Mouse (Mus musculus): ENCODE results near the gene Hes1.
"Not testable (repeated sequence)": the region's sequence is repeated elsewhere in the genome, so short reads cannot be mapped to it uniquely, and the experiment has no call there.

Hes1 gene

DNA sequence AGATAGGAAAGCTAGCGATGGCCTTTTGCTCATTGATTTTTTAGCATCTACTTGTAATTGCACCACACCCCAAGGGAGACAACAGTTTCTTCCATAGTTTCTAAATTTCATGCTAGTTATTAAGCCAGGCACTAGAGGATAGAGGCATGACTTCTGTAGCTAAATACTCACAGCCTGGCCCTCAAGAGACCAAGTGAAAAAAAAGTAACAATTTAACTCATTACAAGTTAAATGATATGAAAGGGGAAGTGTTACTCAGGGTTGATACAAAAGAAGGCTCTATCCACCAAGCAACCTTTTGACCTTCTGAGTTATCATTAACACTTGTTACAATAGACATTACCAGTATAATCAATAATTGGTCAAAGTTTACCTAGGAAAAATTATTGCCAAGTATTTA is 9.1 kb downstream of the Hes1 start:
- DNase-seq: no peak

GRCm38 (mm10) chr16:30081498-30081897 is 17.3 kb downstream of the Hes1 start:
- DNase-seq: no peak

DNA sequence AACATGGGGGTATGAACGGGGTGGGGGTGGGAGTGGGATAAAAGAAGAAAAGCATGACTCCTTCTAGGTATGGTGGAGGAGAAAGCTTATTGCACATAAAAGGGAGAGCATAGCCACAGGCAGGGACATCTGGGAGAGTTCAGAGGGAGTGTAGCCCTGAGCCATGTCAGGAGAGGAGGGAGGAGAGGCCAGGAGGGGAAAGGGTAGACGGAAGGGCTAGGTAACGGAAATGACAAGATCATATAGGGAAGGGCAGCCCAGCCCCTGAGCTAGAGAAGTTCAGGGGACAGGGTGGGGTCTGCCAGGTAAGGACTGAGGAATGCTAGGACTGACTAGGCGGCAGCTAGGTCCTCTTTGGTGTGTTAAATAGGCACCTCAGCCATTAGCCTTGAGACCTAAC is 17.8 kb downstream of the Hes1 start:
- DNase-seq: no peak

DNA sequence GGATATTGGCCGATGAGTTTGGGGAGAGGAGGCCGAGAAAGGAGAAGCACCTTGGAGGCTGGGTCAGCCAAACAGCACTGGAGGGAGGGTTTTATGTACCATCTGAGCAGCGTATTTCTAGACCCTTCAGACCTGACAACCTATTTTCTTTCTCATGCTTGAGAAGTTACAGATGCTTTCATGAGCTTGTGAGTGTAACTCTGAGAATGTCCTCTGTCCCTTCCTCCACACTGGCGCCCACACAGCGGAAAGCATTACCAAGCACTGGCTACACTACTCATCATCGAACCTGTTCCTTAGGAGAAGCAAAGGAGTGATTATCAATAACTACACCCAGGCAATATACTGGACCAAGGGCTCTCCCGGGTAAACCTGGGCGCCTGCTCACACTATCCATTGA is 18.8 kb downstream of the Hes1 start:
- DNase-seq: no peak

GRCm38 (mm10) chr16:30083536-30083935 is 19.4 kb downstream of the Hes1 start:
- DNase-seq: no peak

GRCm38 (mm10) chr16:30088646-30089045 is 24.5 kb downstream of the Hes1 start:
- DNase-seq: no peak

GRCm38 (mm10) chr16:30090200-30090865 is 26.1 kb downstream of the Hes1 start:
- DNase-seq: no peak

GRCm38 (mm10) chr16:30096050-30096449 is 31.9 kb downstream of the Hes1 start:
- DNase-seq: no peak

GRCm38 (mm10) chr16:30096475-30096874 is 32.3 kb downstream of the Hes1 start:
- DNase-seq: no peak

DNA sequence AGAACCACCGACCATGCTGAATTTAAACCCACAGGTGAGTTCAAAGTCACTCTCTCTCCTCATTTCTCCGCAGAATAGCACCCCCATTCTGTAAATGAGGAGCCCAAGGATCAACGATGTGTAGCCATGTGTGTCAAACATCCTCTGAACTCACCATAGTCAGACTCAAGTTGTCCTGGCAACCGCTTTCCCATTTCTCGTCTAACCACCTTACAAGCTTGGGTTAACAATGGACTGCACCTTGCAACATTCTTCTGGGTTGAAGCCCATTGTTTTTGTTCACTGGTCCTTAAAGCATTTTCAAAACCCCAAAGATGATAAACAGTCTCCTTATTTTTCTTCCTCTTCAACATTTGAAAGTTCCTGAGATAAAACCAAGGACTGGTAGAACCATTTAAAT is 34.9 kb downstream of the Hes1 start:
- no peak for DNase-seq

GRCm38 (mm10) chr16:30102149-30102915 is 38.1 kb downstream of the Hes1 start:
- no peak for DNase-seq

- no peak for DNase-seq
These were observed 38.8 kb downstream of the Hes1 start for GRCm38 (mm10) chr16:30102982-30103381.

- no peak for DNase-seq
These were observed 39.3 kb downstream of the Hes1 start for GRCm38 (mm10) chr16:30103495-30103894.

DNA sequence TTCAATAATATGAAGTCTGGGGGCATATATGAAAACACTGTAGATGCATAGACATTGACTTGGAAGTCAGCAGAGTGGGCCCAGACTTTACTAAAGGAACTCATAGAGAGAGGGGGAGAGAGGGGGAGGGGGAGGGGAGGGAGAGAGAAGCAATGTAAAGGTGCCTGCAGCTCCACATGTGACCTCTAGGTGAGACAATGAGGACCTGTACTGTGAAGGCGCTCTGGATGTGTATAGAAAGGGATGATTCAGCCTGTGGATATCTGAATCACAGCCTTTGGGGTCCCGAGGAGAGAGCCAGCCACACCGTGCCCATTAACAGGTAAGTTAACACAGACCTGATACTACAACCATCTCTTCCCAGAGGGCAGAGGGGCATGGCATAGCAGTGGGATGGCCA is 40.2 kb downstream of the Hes1 start:
- DNase-seq: no peak

DNA sequence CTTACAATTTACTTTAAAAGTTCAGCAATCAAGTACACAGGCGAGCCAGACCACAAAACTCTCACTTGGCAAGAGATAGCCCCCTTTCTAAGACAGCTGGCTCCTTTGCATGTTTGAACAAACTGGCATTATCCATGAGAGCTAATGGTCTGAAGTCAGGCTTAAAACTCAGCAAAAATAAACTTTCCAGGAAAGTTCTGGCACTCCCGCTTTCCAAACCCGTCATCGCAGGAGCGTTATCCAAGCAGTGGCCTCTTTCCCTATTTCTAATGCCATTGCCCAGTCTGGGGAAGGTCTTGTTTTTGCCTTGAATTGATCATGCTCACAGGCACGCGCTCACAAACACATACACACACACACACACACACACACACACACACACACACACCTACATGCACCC is 41.3 kb downstream of the Hes1 start:
- no peak for DNase-seq

- not testable (repeated sequence) for DNase-seq
These were observed 44.0 kb downstream of the Hes1 start for GRCm38 (mm10) chr16:30108167-30108566.

DNA sequence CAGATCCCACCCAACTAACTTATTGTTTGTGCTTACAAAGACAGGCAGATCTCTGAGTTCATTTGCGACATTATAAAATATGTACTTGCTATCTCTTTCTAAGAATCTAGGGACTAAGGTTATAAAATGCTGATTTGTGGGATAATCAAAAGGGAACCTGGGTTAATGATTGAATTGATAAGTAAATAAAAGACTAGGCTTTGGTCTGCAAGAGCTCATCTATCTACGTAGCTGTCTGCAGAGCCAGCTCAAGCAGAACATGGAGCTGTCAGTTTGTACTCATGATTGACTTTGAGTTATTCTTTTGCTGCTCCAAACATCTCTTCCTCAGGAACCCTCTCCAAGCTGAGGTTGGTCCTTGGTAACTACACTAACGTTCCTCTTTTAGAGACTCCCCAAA is 46.3 kb downstream of the Hes1 start:
- DNase-seq: no peak

GRCm38 (mm10) chr16:30111069-30111468 is 46.9 kb downstream of the Hes1 start:
- DNase-seq: no peak

DNA sequence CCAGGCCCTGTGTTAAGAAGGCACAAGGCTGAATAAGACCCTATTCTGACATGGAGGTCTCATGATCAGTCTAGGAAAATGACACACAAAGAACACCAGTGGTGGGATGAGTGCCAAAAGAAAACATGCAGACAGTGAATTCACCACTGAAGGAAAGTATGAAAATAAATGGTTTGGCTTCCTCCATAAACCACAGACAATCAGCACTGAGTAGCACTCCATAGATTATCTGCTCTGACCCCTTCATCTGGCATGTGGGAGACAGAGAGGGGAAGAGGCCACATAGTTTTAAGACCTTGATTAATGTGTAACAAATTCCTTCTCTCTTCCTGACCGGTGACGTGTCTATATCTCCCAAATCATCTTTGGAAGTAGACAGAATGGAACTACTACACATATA is 47.4 kb downstream of the Hes1 start:
- no peak for DNase-seq

- no peak for DNase-seq
These were observed 49.0 kb downstream of the Hes1 start for GRCm38 (mm10) chr16:30113170-30113569.

DNA sequence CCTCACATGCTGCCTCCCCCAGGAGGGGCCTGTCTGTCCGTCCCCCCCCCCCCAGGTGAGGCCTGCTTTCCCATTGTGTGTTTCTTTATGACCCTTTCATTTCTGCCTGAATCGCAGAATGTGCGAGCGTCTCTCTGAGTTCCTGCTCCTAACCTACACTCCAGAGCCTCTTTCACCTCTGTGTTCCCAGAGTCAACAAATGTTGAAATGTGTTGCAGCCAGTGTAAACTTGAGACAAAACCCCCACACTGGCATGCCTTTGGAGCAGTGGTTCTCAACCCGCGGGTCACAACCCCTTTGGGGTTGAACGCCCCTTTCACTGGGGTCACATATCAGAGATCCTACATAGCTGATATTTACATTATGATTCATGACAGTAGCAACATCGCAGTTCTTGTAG is 49.6 kb downstream of the Hes1 start:
- no peak for DNase-seq

GRCm38 (mm10) chr16:30114451-30114850 is 50.3 kb downstream of the Hes1 start:
- no peak for DNase-seq
